Mouse (Mus musculus) neural tube, embryonic 15.5 days (tissue): ENCODE measurements around the gene Pah. TPM values are rescaled to one million over a fixed set of nuclear protein-coding genes. Genes with fewer than 3 reads are reported as not detected.
A peak's percentile ranks its signal among the peaks of the same experiment; 100 is the strongest.

Experiments used
- ATAC-seq: fragments of 200-750 bp; cut with Nextera tagmentation; 2 replicates; pipeline ENCODE4 v1.8.0; 2017; ENCODE audit warnings: mild to moderate bottlenecking, moderate TSS enrichment, moderate library complexity; ENCODE audit not compliant: low FRiP score
- H3K27ac ChIP-seq: fragments of 300-500 bp; sonication (generic); replicated peaks from 2 replicates; pipeline ENCODE4 v1.5.1; 2015; ENCODE audit warnings: mild to moderate bottlenecking, inconsistent platforms
- H3K27me3 ChIP-seq: fragments of 300-500 bp; sonication (generic); replicated peaks from 2 replicates; pipeline ENCODE4 v1.6.1; 2015; ENCODE audit warnings: inconsistent platforms
- H3K36me3 ChIP-seq: fragments of 300-500 bp; sonication (generic); 2 replicates; pipeline ENCODE4 v1.6.1; 2015; ENCODE audit warnings: inconsistent platforms
- H3K4me1 ChIP-seq: fragments of 300-500 bp; sonication (generic); 2 replicates; pipeline ENCODE4 v1.6.1; 2015; ENCODE audit warnings: inconsistent platforms
- H3K4me2 ChIP-seq: fragments of 300-500 bp; sonication (generic); 2 replicates; pipeline ENCODE4 v1.6.1; 2015; ENCODE audit warnings: inconsistent platforms, mild to moderate bottlenecking, moderate library complexity
- H3K4me3 ChIP-seq: fragments of 300-500 bp; sonication (generic); replicated peaks from 2 replicates; pipeline ENCODE4 v1.5.1; 2015; ENCODE audit warnings: mild to moderate bottlenecking, inconsistent platforms
- H3K9ac ChIP-seq: fragments of 300-500 bp; sonication (generic); replicated peaks from 2 replicates; pipeline ENCODE4 v1.6.1; 2015; ENCODE audit warnings: mild to moderate bottlenecking, inconsistent platforms
- H3K9me3 ChIP-seq: fragments of 300-500 bp; sonication (generic); replicated peaks from 2 replicates; pipeline ENCODE4 v1.6.1; 2016; ENCODE audit warnings: inconsistent platforms
- WGBS: fragments of 180-500 bp; shearing (Covaris S2); methylation state at CpG from one replicate; pipeline ENCODE4 v1.1.7; 2015; ENCODE audit warnings: mixed read lengths; 5-methylcytosine and 5-hydroxymethylcytosine counted together
- polyA plus RNA-seq: library from polyadenylated mRNA; unstranded; fragments of >200 nt; fragmentation: Nextera tagmentation; extraction: Ambion mirVana; gene quantifications from 2 replicates; pipeline ENCODE4 v1.2.1, GENCODE M21; 2015

Gene Pah
- polyA plus RNA-seq, 1 experiment from 2014 or later, result not detected

DNA sequence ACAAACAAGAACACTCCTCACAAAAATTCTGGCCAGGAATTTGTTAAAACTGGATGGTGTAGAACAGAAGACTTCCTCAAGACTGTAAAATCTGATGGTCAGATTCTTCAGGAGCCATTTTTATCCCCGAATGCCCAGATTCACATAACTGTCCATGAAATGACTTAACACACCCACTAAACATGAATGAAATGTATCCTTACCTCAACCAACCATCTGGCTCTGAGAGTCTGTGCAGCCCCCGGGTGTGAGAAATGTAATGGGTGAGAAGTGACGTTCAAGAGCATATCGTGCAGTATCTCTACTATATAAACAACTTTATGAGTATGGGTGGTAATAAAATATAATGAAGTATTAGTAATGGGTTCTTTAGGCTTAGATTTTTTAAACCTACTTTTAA, 13.0 kb upstream of the Pah start:
- no peak overlapping the region for H3K4me2 ChIP-seq
- H3K4me3 ChIP-seq, result no peak overlapping the region
- H3K4me1 ChIP-seq, result peaks cover 3% of the 10 kb centered on the region; the same call in 1 of the 2 replicates
- H3K27ac ChIP-seq, result no peak overlapping the region
- H3K36me3 ChIP-seq, result no peaks in the 10 kb centered on the region
- H3K27me3 ChIP-seq, result peaks cover 5% of the 10 kb centered on the region; the same call in 1 of the 2 replicates
- H3K9ac ChIP-seq, result no peak overlapping the region
- no peak for ATAC-seq
- WGBS, result 81% methylated on average over 4 of the region's 4 CpGs
- no peaks in the 10 kb centered on the region for H3K9me3 ChIP-seq

DNA sequence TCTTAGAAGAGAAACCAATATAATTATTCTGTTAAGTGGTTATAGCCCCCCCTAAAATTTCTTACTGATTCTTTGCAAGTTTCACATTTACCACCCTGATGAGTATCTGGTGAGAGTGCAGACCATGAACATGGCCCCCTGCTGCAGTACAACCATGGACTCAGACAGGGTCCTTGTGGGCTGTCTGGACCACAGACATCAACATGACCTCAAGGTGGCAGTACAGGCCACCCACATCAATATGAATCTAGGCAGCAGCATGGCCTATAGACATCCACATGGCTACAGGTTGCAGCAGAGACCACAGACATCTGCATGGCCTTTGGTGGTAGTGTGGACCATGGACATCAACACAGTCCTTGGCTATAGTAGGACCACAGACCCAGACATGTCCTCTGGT, 8.5 kb upstream of the Pah start:
- Histone ChIP-seq H3K9me3 (no peaks in the 10 kb centered on the region), H3K4me3 (no peak overlapping the region)
- no peak for ATAC-seq

DNA sequence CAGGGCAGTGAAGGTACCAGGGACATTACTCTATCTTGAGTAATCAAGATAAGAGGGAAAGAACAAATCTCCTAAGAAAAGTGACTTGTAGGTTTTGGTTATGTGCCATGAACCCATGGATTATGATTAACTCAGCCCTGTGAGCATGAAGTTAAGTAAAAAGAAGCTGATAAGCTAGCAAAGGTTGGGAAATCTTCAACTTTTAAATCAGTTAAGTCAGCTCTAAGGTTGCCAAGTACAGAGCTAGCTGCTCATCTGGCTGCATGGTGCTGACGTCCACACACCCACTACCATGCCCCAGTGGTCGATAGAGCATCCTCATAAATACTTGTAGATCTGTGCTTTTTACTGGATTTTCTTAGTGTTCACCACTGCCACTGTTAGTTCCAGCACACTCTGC, 3.0 kb upstream of the Pah start:
- Histone ChIP-seq H3K27me3 (no peaks in the 10 kb centered on the region), H3K4me1 (no peaks in the 10 kb centered on the region), H3K9me3 (no peaks in the 10 kb centered on the region), H3K4me2 (no peak overlapping the region), H3K4me3 (no peak overlapping the region), H3K36me3 (no peaks in the 10 kb centered on the region), H3K27ac (no peak overlapping the region), H3K9ac (no peak overlapping the region)
- ATAC-seq, result no peak
- WGBS, result 91% methylated on average over 2 of the region's 2 CpGs

More for the DNA sequence above, 8.5 kb upstream of the Pah start:
- Histone ChIP-seq H3K27me3 (no peaks in the 10 kb centered on the region), H3K4me2 (no peak overlapping the region), H3K4me1 (no peaks in the 10 kb centered on the region), H3K9ac (no peak overlapping the region), H3K27ac (no peak overlapping the region), H3K36me3 (no peaks in the 10 kb centered on the region)

DNA sequence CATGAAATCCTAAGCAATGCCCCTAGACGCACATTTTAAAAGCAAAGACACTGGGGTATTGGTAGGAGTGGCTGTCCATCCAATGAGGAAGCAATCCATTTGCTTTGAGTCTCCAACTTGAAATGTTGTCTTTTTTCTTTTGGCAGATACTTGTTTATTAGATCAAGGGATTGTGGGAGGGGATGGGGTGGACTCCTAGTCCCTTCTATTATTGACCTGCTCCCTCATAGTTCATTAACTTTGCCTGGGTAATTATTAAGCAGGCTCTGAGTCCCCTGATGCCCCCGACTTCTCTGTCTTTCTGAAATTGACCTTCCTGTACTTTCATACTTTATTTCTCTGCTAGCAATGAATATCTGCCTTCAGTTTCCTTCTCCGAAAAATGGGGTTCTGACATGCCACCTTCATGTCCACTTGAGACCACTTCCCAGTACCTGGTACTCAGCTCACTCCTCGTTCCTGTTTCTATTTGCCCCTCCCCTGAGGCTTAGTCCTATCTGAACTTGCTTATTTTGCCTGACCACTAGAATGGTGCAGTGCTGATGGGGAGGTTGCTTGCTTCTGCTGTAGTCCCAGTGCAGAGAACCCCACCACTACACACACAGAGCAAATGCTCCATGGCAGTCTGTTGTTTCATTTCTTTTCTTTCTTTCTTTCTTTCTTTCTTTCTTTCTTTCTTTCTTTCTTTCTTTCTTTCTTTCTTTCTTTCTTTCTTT, 1.0 kb upstream of the Pah start:
- Histone ChIP-seq H3K9ac (no peak overlapping the region), H3K4me2 (no peak overlapping the region), H3K27ac (no peak overlapping the region), H3K4me3 (no peak overlapping the region), H3K9me3 (no peaks in the 10 kb centered on the region), H3K4me1 (no peaks in the 10 kb centered on the region), H3K27me3 (no peaks in the 10 kb centered on the region), H3K36me3 (no peaks in the 10 kb centered on the region)
- 80% methylated on average over 4 of the region's 4 CpGs for WGBS
- ATAC-seq, result no peak

DNA sequence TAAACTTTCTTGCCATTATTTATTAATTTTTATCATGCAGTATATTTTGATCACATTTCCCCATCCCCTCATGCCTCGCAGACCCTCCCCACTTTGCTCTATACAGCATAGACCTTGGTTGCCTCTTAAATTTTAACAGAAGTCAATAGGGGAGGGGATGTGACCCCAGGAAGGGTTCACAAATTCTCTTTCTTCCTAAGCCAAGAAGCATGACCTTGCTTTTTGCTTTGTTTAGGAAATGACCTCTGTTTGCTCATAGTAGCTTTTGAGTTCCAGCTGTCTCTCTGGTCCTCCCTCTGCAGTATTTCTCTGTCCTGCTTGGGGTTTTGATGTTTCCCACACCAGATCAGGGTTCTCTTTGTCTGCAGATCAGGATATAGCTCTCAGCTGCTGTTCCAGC, 12.6 kb downstream of the Pah start:
- Histone ChIP-seq H3K9me3 (no peaks in the 10 kb centered on the region), H3K27me3 (no peaks in the 10 kb centered on the region), H3K4me3 (no peak overlapping the region), H3K27ac (no peak overlapping the region), H3K4me1 (no peaks in the 10 kb centered on the region), H3K9ac (no peak overlapping the region), H3K36me3 (no peaks in the 10 kb centered on the region), H3K4me2 (no peak overlapping the region)
- 73% methylated on average over 1 of the region's 1 CpGs for WGBS
- no peak for ATAC-seq

DNA sequence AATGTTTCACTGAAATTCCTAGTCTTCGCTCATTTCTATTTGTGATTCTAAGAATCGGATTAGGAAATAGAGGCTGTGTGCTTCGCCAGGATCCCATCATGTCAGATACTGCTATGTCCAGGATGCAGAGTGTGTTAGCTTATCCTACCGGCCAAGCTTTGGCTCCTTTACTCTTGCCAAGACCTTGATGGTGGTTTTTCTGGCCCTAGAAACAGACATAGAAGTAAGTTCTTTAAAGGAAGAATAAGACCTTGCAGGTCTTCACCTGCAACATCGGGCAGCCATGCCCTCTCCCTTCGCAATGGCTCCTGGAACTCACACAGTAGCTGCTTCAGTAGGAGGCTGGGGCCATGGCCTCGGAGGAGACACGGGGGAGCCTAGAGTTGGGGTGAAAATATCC, 24.2 kb downstream of the Pah start:
- ATAC-seq, result no peak
- Histone ChIP-seq H3K27ac (no peak overlapping the region), H3K9ac (no peak overlapping the region), H3K27me3 (0 out of 2 replicates have a peak, but pooled peaks cover 1% of the 10 kb centered on the region), H3K36me3 (no peaks in the 10 kb centered on the region), H3K9me3 (no peaks in the 10 kb centered on the region), H3K4me1 (0 out of 2 replicates have a peak, but pooled peaks cover 2% of the 10 kb centered on the region), H3K4me3 (no peak overlapping the region), H3K4me2 (no peak overlapping the region)
- 77% methylated on average over 8 of the region's 8 CpGs for WGBS

DNA sequence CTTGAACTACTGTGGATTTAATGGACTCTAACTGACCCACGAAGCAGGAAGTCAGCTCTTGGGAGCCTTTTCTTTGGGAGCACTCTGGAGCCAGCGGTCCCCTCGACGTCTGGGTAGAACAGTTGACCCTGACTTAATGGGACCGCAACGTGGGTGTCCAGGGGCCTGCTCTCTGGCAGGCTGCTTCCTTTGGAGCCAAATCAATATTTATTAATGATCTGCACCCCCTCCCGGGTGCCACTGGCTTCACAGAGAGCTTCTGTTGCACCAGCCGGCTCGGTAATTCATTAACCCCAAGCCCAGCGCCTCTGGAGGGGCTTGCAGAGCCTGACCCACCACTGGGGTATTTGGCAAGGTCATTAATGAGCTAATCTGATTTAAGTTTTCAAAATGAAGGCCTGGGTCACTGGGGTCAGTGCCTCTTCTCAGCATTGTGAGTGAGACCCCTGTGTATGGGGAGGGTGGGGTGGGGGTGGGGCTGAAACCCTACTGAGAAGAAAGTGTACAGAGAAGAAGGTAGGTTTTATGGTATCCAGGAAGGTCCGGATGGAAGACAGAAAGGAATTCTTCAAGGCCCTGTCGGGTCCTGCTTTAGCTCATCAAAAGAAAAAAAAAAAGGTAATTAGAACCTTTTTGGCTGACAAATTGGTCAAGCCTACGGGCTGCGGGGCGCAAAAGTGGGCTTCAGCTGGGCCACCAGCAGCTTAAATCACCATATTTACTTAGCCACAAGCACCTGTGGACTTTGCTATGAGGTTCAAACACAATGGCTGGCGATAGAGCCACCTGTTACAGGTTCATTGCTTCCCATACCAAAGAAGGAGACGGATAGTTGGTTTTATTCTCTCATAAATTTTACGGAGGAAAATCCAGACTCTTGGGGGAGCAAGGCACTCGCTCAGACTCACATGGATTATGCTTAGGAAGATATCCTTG, 25.0 kb downstream of the Pah start:
- no peak overlapping the region for H3K4me3 ChIP-seq
- H3K9ac ChIP-seq, result no peak overlapping the region
- ATAC-seq, result no peak
- H3K9me3 ChIP-seq, result no peaks in the 10 kb centered on the region
- 30% methylated on average over 19 of the region's 19 CpGs for WGBS
- 0 out of 2 replicates have a peak, but pooled peaks cover 2% of the 10 kb centered on the region for H3K4me1 ChIP-seq
- H3K4me2 ChIP-seq, result no peak overlapping the region
- H3K27me3 ChIP-seq, result peaks cover 5% of the 10 kb centered on the region; the same call in 1 of the 2 replicates
- H3K36me3 ChIP-seq, result no peaks in the 10 kb centered on the region
- H3K27ac ChIP-seq, result no peak overlapping the region

DNA sequence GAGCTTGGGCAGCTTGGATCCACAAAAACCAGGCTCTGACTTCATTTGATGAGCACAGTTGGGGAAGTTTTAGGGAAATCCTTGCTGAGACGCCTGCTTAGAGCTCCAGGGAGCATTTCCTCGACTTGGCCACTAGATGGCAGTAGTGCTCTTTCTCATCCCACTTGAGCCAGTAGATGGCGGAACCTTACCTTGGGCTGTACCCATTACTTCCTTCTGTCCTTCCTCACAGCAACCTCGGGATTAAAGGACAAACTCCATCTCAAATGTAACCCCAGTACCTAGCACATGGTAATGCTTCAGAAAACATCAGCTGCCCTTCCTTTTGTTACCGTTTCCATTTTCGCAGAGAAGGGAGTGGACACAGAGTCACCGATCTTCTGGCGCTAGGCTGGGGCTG, 31.1 kb downstream of the Pah start:
- Histone ChIP-seq H3K4me3 (no peak overlapping the region), H3K9me3 (no peaks in the 10 kb centered on the region), H3K4me1 (no peaks in the 10 kb centered on the region), H3K36me3 (no peaks in the 10 kb centered on the region), H3K27me3 (peaks cover 11% of the 10 kb centered on the region; the same call in 1 of the 2 replicates), H3K4me2 (peak overlapping the region; percentile 37), H3K9ac (no peak overlapping the region), H3K27ac (no peak overlapping the region)
- peak; percentile 87 for ATAC-seq
- WGBS, result 32% methylated on average over 8 of the region's 8 CpGs

DNA sequence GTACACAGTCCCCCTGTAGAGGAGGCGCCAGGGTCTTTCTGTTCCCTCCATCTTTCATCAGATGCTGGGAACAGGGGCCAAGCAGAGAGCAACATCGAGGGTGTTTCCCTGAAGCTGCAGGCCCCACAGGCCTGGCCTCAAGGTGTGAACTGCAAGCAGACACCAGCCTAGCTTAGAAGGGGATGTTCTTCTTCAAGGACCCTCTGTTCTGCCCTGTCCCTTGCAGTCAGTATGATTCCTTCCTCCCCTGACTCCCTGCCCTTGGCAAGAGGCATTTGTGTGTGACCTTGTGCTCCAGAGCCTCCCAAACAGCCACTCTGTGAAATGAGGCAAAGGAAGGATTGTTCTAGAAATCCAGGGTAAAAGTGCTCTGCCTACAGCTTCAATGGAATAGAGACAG, 34.8 kb downstream of the Pah start:
- no peaks in the 10 kb centered on the region for H3K9me3 ChIP-seq
- H3K4me1 ChIP-seq, result no peaks in the 10 kb centered on the region
- no peak overlapping the region for H3K9ac ChIP-seq
- no peak overlapping the region for H3K4me3 ChIP-seq
- no peaks in the 10 kb centered on the region for H3K36me3 ChIP-seq
- no peak overlapping the region for H3K4me2 ChIP-seq
- ATAC-seq, result no peak
- H3K27me3 ChIP-seq, result peaks cover 7% of the 10 kb centered on the region; the same call in 1 of the 2 replicates
- H3K27ac ChIP-seq, result no peak overlapping the region
- WGBS, result 73% methylated on average over 2 of the region's 2 CpGs

DNA sequence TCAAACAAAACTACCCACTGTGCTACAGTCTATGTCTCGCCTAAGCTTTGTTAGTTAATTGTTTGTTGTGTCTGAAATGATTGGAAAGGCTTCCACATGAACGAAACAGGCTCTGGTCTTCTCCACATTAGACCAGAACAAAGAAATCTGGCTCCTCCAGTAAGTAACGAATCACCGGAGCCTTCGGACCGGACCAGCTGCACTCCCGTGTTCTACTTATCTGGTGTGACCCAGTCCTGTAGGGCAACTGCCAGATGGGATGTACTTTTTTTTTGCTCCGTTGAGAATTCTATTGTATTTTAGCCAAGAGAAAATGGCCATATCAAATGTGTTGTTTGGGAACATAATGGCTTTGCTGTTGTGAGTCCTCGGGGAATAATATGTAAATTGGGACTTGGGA, 42.2 kb downstream of the Pah start:
- no peaks in the 10 kb centered on the region for H3K36me3 ChIP-seq

DNA sequence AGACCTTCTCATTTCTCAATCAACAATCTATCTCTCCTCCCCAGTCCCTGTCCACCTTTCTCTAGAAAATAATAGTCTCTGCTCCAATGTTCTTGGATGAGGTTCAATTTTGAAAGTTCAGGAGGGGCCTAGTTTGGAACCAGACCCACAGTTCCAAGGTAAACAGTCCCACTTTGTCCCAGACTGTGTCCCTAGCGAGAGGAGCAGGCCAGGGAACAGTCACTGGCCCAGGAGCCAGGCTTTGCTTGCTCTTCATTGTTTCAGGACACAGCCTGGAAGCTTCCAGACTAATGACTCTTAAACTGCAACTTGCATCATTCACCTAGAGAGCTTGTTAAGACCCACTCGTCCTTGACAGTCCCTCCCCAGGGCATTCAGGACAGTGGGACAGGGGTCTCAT, 44.1 kb downstream of the Pah start:
- no peaks in the 10 kb centered on the region for H3K27me3 ChIP-seq
- H3K9ac ChIP-seq, result no peak overlapping the region
- no peak overlapping the region for H3K27ac ChIP-seq
- no peak overlapping the region for H3K4me3 ChIP-seq
- no peak for ATAC-seq
- no peaks in the 10 kb centered on the region for H3K4me1 ChIP-seq
- no peaks in the 10 kb centered on the region for H3K36me3 ChIP-seq
- H3K9me3 ChIP-seq, result no peaks in the 10 kb centered on the region
- 60% methylated on average over 2 of the region's 2 CpGs for WGBS
- H3K4me2 ChIP-seq, result no peak overlapping the region

More for the DNA sequence above, 42.2 kb downstream of the Pah start:
- Histone ChIP-seq H3K9me3 (no peaks in the 10 kb centered on the region), H3K4me2 (no peak overlapping the region), H3K4me1 (no peaks in the 10 kb centered on the region), H3K27ac (no peak overlapping the region), H3K27me3 (no peaks in the 10 kb centered on the region), H3K4me3 (no peak overlapping the region), H3K9ac (no peak overlapping the region)
- no peak for ATAC-seq
- 29% methylated on average over 9 of the region's 9 CpGs for WGBS

DNA sequence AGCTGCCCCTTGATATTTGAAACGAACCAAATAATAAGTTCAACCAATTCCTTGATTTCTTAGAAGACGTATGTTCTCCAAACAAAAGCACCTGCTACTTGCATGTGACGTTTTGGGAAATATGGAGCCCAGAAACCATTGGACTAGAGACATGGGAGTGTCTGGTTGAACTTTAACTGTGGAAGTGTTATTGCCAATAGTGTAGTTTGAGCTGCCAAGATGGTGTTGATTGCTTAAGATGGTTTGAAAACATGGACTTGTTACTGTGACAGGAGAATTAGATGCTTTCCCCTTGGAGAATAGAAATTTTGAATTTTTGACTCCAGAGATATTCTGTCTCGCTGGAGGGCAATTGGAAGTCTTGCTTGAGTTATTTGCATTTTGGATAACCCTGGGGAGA, 50.9 kb downstream of the Pah start:
- Histone ChIP-seq H3K27me3 (no peaks in the 10 kb centered on the region), H3K9me3 (no peaks in the 10 kb centered on the region; the same call in 1 of the 2 replicates), H3K36me3 (no peaks in the 10 kb centered on the region), H3K9ac (no peak overlapping the region), H3K4me1 (no peaks in the 10 kb centered on the region), H3K27ac (no peak overlapping the region), H3K4me2 (no peak overlapping the region), H3K4me3 (no peak overlapping the region)
- 83% methylated on average over 4 of the region's 4 CpGs for WGBS
- no peak for ATAC-seq
